Comparison of ENCODE assay signal across 23 mouse cellular contexts in genomic region chr7:30027331-30027730, GRCm38 (mm10).
"Had no signal": no experiment of that assay in that cellular context is flagged by ENCODE, and none has a peak within 500 bp of the region (broad histone marks: within the 10 kb centered on the region; RNA-seq: fewer than 3 reads in every experiment).

No protein-coding gene starts in this region.

- H3K9ac ChIP-seq: heart, embryonic 12.5 days; hindbrain, embryonic 12.5 days; hindbrain, embryonic 14.5 days; limb, embryonic 13.5 days; limb, embryonic 15.5 days; liver, embryonic 12.5 days had no signal

- ATAC-seq: hindbrain, embryonic 16.5 days; inflammation-experienced regulatory T-cells, adult 6 months; intestine, postnatal 0 days; liver, embryonic 12.5 days had no signal

- H3K27me3 ChIP-seq: heart, embryonic 12.5 days; hindbrain, embryonic 12.5 days; limb, embryonic 13.5 days; limb, embryonic 15.5 days; liver, embryonic 12.5 days had no signal

- H3K27ac ChIP-seq: gastrocnemius, adult 2 months; hindbrain, embryonic 10.5 days; hindbrain, embryonic 12.5 days; hindbrain, embryonic 14.5 days; layer of hippocampus, adult 2 months; left cerebral cortex, adult 2 months; limb, embryonic 13.5 days; limb, embryonic 15.5 days; liver, embryonic 12.5 days had no signal

- H3K4me1 ChIP-seq: heart, embryonic 12.5 days; hindbrain, embryonic 12.5 days; limb, embryonic 15.5 days; liver, embryonic 12.5 days had no signal

- DNase-seq: gastrocnemius, adult 2 months; gastrocnemius, postnatal 10 days; gastrocnemius, postnatal 25 days; heart, adult 18-20 months; heart, postnatal 10 days; heart, postnatal 4 days; kidney, adult 18-20 months; kidney, adult 8-10 months; kidney, postnatal 10 days; kidney, postnatal 25 days; kidney, postnatal 4 days had no signal

- H3K4me3 ChIP-seq: gastrocnemius, adult 2 months; heart, embryonic 12.5 days; hindbrain, embryonic 10.5 days; hindbrain, embryonic 12.5 days; layer of hippocampus, adult 2 months; left cerebral cortex, adult 2 months; limb, embryonic 13.5 days; limb, embryonic 15.5 days; liver, embryonic 12.5 days had no signal

- H3K9me3 ChIP-seq: heart, embryonic 12.5 days; hindbrain, embryonic 10.5 days; hindbrain, embryonic 12.5 days; limb, embryonic 13.5 days; limb, embryonic 15.5 days; liver, embryonic 12.5 days had no signal

- H3K4me2 ChIP-seq: heart, embryonic 12.5 days; hindbrain, embryonic 12.5 days; hindbrain, embryonic 14.5 days; limb, embryonic 13.5 days; limb, embryonic 15.5 days; liver, embryonic 12.5 days had no signal
